Mouse (Mus musculus): ENCODE measurements around the gene Spty2d1. TPM values are rescaled to one million over a fixed set of nuclear protein-coding genes. Genes with fewer than 3 reads are reported as not detected.
"Not testable (repeated sequence)": the region's sequence is repeated elsewhere in the genome, so short reads cannot be mapped to it uniquely, and the experiment has no call there.

Spty2d1 gene
- polyA plus RNA-seq, 1 experiment from 2014 or later, result 9.8 TPM

GRCm38 (mm10) chr7:46999983-47000643 lies 8.1 kb downstream of the Spty2d1 start:
- no peak overlapping the region for H3K4me3 ChIP-seq
- H3K36me3 ChIP-seq, result peaks cover 37% of the 10 kb centered on the region
- H3K27ac ChIP-seq, result no peak overlapping the region
- H3K4me1 ChIP-seq (replicated peaks), result peaks cover 39% of the 10 kb centered on the region
- no peaks in the 10 kb centered on the region for H3K9me3 ChIP-seq
- peak overlapping the region; percentile 14; the same call in 1 of the 2 replicates for H3K9ac ChIP-seq
- 86% methylated on average over 8 of the region's 8 CpGs for WGBS
- H3K27me3 ChIP-seq, result no peaks in the 10 kb centered on the region
- ATAC-seq (ENCODE audit: low FRiP score), result no peak
- no peak overlapping the region for H3K4me2 ChIP-seq

- Histone ChIP-seq H3K4me3 (no peak overlapping the region), H3K36me3 (peaks cover 48% of the 10 kb centered on the region)
- WGBS, result 86% methylated on average over 2 of the region's 2 CpGs
These were observed 9.3 kb downstream of the Spty2d1 start for GRCm38 (mm10) chr7:46998942-46999341.

GRCm38 (mm10) chr7:46997644-46998395 lies 10.4 kb downstream of the Spty2d1 start:
- H3K36me3 ChIP-seq, result peaks cover 59% of the 10 kb centered on the region
- no peak overlapping the region for H3K4me3 ChIP-seq
- ATAC-seq (ENCODE audit: low FRiP score), result no peak
- peaks cover 28% of the 10 kb centered on the region for H3K4me1 ChIP-seq (replicated peaks)
- no peaks in the 10 kb centered on the region for H3K9me3 ChIP-seq
- H3K27me3 ChIP-seq, result no peaks in the 10 kb centered on the region
- no peak overlapping the region for H3K4me2 ChIP-seq
- 91% methylated on average over 21 of the region's 21 CpGs for WGBS
- H3K9ac ChIP-seq, result no peak overlapping the region
- H3K27ac ChIP-seq, result no peak overlapping the region

More at GRCm38 (mm10) chr7:46998942-46999341, 9.3 kb downstream of the Spty2d1 start:
- ATAC-seq (ENCODE audit: low FRiP score), result no peak
- Histone ChIP-seq H3K9ac (no peak overlapping the region), H3K27ac (no peak overlapping the region), H3K4me2 (no peak overlapping the region), H3K4me1 (replicated peaks) (peaks cover 39% of the 10 kb centered on the region), H3K9me3 (no peaks in the 10 kb centered on the region), H3K27me3 (no peaks in the 10 kb centered on the region)

GRCm38 (mm10) chr7:46997008-46997407 lies 11.2 kb downstream of the Spty2d1 start:
- no peak for ATAC-seq (ENCODE audit: low FRiP score)
- 96% methylated on average over 4 of the region's 4 CpGs for WGBS
- H3K27ac ChIP-seq, result no peak overlapping the region
- no peaks in the 10 kb centered on the region for H3K9me3 ChIP-seq
- H3K27me3 ChIP-seq, result no peaks in the 10 kb centered on the region
- peaks cover 20% of the 10 kb centered on the region for H3K4me1 ChIP-seq (replicated peaks)
- no peak overlapping the region for H3K4me2 ChIP-seq
- H3K36me3 ChIP-seq, result peaks cover 64% of the 10 kb centered on the region
- H3K4me3 ChIP-seq, result no peak overlapping the region
- H3K9ac ChIP-seq, result no peak overlapping the region

GRCm38 (mm10) chr7:46995558-46995957 lies 12.7 kb downstream of the Spty2d1 start:
- H3K27ac ChIP-seq, result no peak overlapping the region
- no peaks in the 10 kb centered on the region for H3K9me3 ChIP-seq
- H3K36me3 ChIP-seq, result peaks cover 73% of the 10 kb centered on the region
- H3K4me1 ChIP-seq (replicated peaks), result peaks cover 9% of the 10 kb centered on the region
- no peak overlapping the region for H3K4me2 ChIP-seq
- H3K4me3 ChIP-seq, result no peak overlapping the region
- H3K9ac ChIP-seq, result no peak overlapping the region
- H3K27me3 ChIP-seq, result no peaks in the 10 kb centered on the region
- no peak for ATAC-seq (ENCODE audit: low FRiP score)
- 94% methylated on average over 3 of the region's 3 CpGs for WGBS

GRCm38 (mm10) chr7:46993079-46993478 lies 15.1 kb downstream of the Spty2d1 start:
- no peak overlapping the region for H3K27ac ChIP-seq
- H3K4me3 ChIP-seq, result no peak overlapping the region
- no peaks in the 10 kb centered on the region for H3K27me3 ChIP-seq
- peaks cover 64% of the 10 kb centered on the region for H3K36me3 ChIP-seq
- H3K9ac ChIP-seq, result no peak overlapping the region
- no peaks in the 10 kb centered on the region for H3K9me3 ChIP-seq
- WGBS, result 86% methylated on average over 8 of the region's 8 CpGs
- ATAC-seq (ENCODE audit: low FRiP score), result no peak
- no peak overlapping the region for H3K4me2 ChIP-seq
- no peaks in the 10 kb centered on the region for H3K4me1 ChIP-seq (replicated peaks)

GRCm38 (mm10) chr7:46989387-46989786 lies 18.8 kb downstream of the Spty2d1 start:
- not testable (repeated sequence) for H3K4me2 ChIP-seq; H3K4me3 ChIP-seq; H3K27me3 ChIP-seq; H3K27ac ChIP-seq; ATAC-seq (ENCODE audit: low FRiP score); H3K4me1 ChIP-seq (replicated peaks); H3K9ac ChIP-seq; H3K9me3 ChIP-seq
- WGBS, result 82% methylated on average over 4 of the region's 4 CpGs
- H3K36me3 ChIP-seq, result peaks cover 32% of the 10 kb centered on the region

GRCm38 (mm10) chr7:46987073-46987472 lies 21.1 kb downstream of the Spty2d1 start:
- no peak for ATAC-seq (ENCODE audit: low FRiP score)
- WGBS, result 53% methylated on average over 2 of the region's 2 CpGs
- Histone ChIP-seq H3K27me3 (no peaks in the 10 kb centered on the region), H3K36me3 (peaks cover 12% of the 10 kb centered on the region), H3K4me2 (no peak overlapping the region), H3K4me1 (replicated peaks) (peaks cover 4% of the 10 kb centered on the region; the same call in 1 of the 2 replicates), H3K9me3 (no peaks in the 10 kb centered on the region), H3K27ac (no peak overlapping the region), H3K4me3 (no peak overlapping the region), H3K9ac (no peak overlapping the region)

GRCm38 (mm10) chr7:46986646-46987045 lies 21.6 kb downstream of the Spty2d1 start:
- H3K36me3 ChIP-seq, result peaks cover 8% of the 10 kb centered on the region; the same call in 1 of the 2 replicates
- H3K9me3 ChIP-seq, result no peaks in the 10 kb centered on the region
- 62% methylated on average over 5 of the region's 5 CpGs for WGBS
- H3K9ac ChIP-seq, result no peak overlapping the region
- H3K4me3 ChIP-seq, result no peak overlapping the region
- no peak overlapping the region for H3K4me2 ChIP-seq
- no peak for ATAC-seq (ENCODE audit: low FRiP score)
- H3K27me3 ChIP-seq, result no peaks in the 10 kb centered on the region
- peaks cover 4% of the 10 kb centered on the region; the same call in 1 of the 2 replicates for H3K4me1 ChIP-seq (replicated peaks)
- no peak overlapping the region for H3K27ac ChIP-seq

- 66% methylated on average over 8 of the region's 8 CpGs for WGBS
- Histone ChIP-seq H3K4me3 (no peak overlapping the region), H3K4me1 (replicated peaks) (peaks cover 4% of the 10 kb centered on the region; the same call in 1 of the 2 replicates), H3K36me3 (0 out of 2 replicates have a peak, but pooled peaks cover 5% of the 10 kb centered on the region), H3K9ac (no peak overlapping the region), H3K9me3 (no peaks in the 10 kb centered on the region), H3K4me2 (no peak overlapping the region), H3K27ac (no peak overlapping the region), H3K27me3 (no peaks in the 10 kb centered on the region)
- ATAC-seq (ENCODE audit: low FRiP score), result no peak
These were observed 22.3 kb downstream of the Spty2d1 start for GRCm38 (mm10) chr7:46985718-46986505.

GRCm38 (mm10) chr7:46983280-46983679 lies 24.9 kb downstream of the Spty2d1 start, which contains the start of gene Gm9999:
TSS of gene Gm9999 (plus strand) at chr7:46983580.
- Histone ChIP-seq H3K4me3 (no peak within 1 kb of the TSS), H3K27ac (no peak within 1 kb of the TSS), H3K9me3 (no peaks in the 10 kb centered on the region), H3K27me3 (no peaks in the 10 kb centered on the region), H3K4me1 (replicated peaks) (peaks cover 4% of the 10 kb centered on the region; the same call in 1 of the 2 replicates), H3K36me3 (no peaks in the 10 kb centered on the region), H3K9ac (no peak within 1 kb of the TSS), H3K4me2 (no peak within 1 kb of the TSS)
- ATAC-seq (ENCODE audit: low FRiP score), result no peak
- 98% methylated on average over 3 of the region's 3 CpGs for WGBS

GRCm38 (mm10) chr7:46975456-46975855 lies 32.8 kb downstream of the Spty2d1 start:
- WGBS, result 89% methylated on average over 11 of the region's 11 CpGs
- no peaks in the 10 kb centered on the region for H3K36me3 ChIP-seq
- no peaks in the 10 kb centered on the region for H3K27me3 ChIP-seq
- no peak overlapping the region for H3K27ac ChIP-seq
- no peak for ATAC-seq (ENCODE audit: low FRiP score)
- no peaks in the 10 kb centered on the region for H3K4me1 ChIP-seq (replicated peaks)
- no peak overlapping the region for H3K4me3 ChIP-seq
- no peak overlapping the region for H3K9ac ChIP-seq
- H3K9me3 ChIP-seq, result no peaks in the 10 kb centered on the region; the same call in 1 of the 2 replicates
- no peak overlapping the region for H3K4me2 ChIP-seq

Data from hindbrain, embryonic 13.5 days (tissue).